Mouse (Mus musculus) ES-Bruce4 (cell line): ENCODE results near the gene Slc25a47.

Experiments
- CTCF ChIP-seq: IDR thresholded peaks from one replicate; pipeline ENCODE4 v1.8.1; 2011; ENCODE audit warnings: low read depth, low read length
- EP300 ChIP-seq: IDR thresholded peaks from 2 replicates; pipeline ENCODE4 v1.6.1; 2011; ENCODE audit warnings: low read depth, low read length; ENCODE audit not compliant: insufficient read depth
- POLR2A ChIP-seq: IDR thresholded peaks from one replicate; pipeline ENCODE4 v1.8.1; 2011; ENCODE audit warnings: low read length; ENCODE audit not compliant: insufficient read depth

DNA sequence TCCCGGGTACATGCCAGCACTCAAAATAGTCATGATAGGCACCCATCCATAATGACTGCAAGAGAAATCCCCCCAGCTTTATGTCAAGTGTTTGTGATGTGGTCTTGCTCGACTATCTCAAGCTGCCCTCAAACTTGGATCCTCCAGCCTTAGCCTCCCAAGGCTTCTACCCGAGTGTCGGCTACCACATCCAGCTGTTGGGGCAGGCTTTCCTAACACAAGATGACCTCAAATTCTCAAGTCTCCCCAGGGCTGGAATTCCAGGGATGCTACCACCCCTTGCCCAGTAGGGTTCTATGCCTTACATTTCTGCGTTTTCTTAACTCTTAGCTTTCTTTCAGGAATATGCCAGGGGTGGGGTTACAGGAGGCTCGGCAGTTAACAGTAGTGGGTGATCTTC, 5.5 kb upstream of the Slc25a47 start:
- no peak for TF ChIP-seq POLR2A
- no peak for TF ChIP-seq CTCF
- TF ChIP-seq EP300: no peak
